Mouse (Mus musculus) T-cell, adult 2 months (primary cell): ENCODE results near the gene Slc25a4.
A peak's percentile ranks its signal among the peaks of the same experiment; 100 is the strongest.
"Not testable (repeated sequence)": the region's sequence is repeated elsewhere in the genome, so short reads cannot be mapped to it uniquely, and the experiment has no call there.

Source experiments
- DNase-seq: peaks from one replicate; pipeline ENCODE4 v3.0.0; 2022; ENCODE audit warnings: low spot score

Slc25a4 gene

GRCm38 (mm10) chr8:46210404-46211315 lies at the start of gene Slc25a4:
Slc25a4 (minus strand) TSS chr8:46211284.
- DNase-seq = peak; percentile 89

DNA sequence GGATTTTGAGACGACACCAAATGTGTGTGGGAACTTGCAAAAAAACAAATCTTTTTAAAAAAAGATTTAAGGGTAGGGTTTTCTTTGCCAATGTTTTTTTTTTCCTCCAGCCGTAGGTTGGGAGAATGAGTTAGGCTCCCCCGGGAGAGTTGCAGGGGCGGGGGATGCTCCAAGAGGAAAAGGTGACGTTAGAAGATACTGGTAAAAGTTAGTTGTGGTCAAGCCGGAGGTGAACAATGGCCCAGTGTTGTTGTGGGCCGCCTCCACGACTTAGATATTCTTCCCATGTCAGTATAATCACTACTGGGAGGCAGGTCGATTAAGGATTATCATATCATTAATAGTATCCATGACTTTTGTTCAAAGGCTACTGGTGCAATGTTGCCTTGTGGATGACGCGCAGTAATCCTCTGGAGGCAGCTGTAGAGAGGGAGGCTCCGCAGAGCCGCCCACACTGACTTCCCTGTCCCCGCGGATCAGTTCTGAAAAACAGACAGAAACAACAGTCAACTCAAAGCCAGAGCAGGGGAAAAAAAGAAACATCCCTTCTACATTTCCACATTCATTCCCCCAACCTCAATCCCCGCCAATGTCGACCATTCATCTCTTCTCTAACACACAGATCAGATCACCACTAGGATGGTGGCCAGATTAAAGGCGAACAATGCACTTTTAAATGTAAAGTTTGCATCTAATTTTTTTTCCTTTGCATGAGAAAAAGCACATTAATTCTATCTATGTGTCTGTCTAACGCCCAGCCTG lies 47.0 kb upstream of the Slc25a4 start:
- DNase-seq = no peak

DNA sequence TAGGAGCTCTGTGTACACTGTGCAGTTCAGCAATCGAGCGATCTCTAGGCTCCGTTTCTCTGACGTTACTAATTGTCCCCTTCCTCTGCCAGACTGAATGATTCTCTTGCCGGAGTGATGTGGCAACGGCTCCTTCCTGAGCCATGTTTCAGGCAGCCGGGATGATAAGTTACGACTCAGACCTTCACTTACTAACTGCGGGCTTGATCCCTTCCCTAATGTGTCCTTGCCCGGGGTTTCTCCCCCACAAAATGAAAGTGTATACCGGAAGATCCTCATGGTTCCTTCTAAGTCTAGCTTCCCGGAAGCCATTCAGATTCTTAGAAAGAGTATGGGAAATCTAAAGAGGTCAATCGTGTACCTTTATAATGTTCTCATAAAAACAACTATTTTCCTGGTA lies 41.4 kb upstream of the Slc25a4 start:
- DNase-seq = no peak

GRCm38 (mm10) chr8:46251561-46251960 lies 40.5 kb upstream of the Slc25a4 start:
- no peak for DNase-seq

GRCm38 (mm10) chr8:46246346-46246745 lies 35.3 kb upstream of the Slc25a4 start:
- no peak for DNase-seq

GRCm38 (mm10) chr8:46242946-46243345 lies 31.9 kb upstream of the Slc25a4 start:
- DNase-seq = no peak

DNA sequence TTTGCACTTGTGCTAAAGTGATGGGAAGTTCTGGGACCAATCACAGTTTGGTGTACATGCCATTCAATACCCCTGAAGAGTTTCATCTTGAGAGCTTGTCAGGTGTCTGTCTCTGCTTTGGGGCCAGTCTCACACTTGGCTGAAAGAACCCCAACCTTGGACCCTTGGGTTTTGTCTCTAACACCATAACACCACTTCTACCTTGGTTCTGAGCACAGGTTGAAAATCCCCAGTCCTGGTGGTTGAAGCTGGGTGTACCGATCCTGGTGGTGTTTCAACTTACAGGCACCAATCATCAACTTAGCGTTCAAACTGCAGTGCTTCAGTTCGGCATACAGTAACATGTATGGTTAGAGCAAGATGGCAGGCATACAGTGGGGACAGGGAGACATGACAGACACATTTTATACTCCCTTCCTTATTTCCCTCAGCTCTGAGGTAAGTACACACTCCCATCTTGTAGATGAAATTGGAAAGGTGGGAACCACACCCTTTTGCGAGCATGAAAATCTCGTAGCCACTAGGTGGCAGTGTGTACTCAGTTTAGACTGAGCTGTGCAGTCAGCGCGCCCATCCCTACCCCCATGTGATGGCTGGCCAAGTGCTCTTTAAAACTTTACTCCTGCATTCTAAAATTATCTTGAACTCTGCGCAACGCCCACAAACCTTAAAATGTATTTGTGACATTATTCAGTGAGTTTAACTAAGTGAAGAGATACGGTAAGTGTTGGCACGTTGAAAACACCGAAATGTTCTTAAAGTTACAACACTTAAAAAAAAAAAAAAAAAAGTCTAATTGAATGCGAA lies 30.7 kb upstream of the Slc25a4 start:
- DNase-seq = peak; percentile 36

GRCm38 (mm10) chr8:46236441-46237223 lies 25.5 kb upstream of the Slc25a4 start:
- DNase-seq = no peak

DNA sequence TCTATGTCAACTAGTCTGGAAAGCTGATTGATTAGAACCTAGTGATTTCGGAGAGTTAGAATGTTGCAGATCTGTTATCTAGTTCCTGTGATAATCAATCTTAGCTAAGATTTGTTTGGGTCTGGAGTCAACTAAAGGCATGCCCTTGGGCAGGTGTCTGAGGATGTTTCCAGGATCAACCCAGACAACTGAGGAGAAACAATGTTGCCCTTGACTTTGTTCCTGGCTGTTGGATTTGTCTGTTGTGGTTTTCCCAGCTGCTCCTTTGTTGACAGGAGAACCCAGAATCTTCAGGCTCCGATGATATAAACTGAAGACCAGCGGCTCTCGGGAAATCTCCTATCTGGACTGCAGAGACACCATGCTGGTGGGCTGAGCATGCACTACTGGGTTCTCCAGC lies 23.7 kb upstream of the Slc25a4 start:
- no peak for DNase-seq

GRCm38 (mm10) chr8:46232798-46233197 lies 21.7 kb upstream of the Slc25a4 start:
- no peak for DNase-seq

DNA sequence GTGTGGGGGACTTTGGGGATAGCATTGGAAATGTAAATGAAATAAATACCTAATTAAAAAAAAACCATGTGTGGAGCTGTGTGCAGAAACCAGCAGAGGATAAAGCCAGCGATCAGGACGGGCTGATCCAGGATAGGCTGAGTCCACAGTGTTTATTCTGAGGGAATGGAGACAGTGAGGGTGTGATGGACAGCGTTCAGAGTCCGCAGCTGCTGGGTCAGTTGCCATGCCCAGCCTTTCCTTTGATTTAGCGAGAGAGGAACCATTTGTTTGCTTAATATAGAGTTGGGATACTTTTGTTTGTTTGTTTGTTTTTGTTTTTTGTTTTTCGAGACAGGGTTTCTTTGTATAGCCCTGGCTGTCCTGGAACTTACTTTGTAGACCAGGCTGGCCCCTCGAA lies 20.9 kb upstream of the Slc25a4 start:
- DNase-seq = not testable (repeated sequence)

GRCm38 (mm10) chr8:46226622-46227021 lies 15.5 kb upstream of the Slc25a4 start:
- DNase-seq = no peak

DNA sequence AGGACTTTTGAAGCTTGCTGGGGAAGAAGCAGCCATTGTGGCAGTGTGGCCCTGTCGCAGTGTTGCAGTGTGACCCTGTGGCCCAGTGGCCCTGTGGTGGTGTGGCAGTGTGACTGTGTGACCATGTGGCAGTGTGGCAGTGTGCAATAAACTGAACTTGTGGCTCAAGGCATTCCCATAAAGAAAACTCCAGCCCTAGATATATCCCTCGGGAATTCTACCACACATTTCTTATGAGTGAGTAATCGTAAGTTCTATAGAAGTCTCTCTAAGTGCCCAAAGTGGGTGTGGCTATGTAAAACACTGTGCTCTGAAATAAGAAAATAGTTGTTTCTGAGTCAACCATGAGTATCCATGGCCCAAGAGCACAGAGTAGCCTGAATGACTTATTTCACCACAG lies 14.4 kb upstream of the Slc25a4 start:
- no peak for DNase-seq

GRCm38 (mm10) chr8:46220566-46220965 lies 9.5 kb upstream of the Slc25a4 start:
- DNase-seq = no peak

GRCm38 (mm10) chr8:46216838-46217237 lies 5.8 kb upstream of the Slc25a4 start:
- no peak for DNase-seq

DNA sequence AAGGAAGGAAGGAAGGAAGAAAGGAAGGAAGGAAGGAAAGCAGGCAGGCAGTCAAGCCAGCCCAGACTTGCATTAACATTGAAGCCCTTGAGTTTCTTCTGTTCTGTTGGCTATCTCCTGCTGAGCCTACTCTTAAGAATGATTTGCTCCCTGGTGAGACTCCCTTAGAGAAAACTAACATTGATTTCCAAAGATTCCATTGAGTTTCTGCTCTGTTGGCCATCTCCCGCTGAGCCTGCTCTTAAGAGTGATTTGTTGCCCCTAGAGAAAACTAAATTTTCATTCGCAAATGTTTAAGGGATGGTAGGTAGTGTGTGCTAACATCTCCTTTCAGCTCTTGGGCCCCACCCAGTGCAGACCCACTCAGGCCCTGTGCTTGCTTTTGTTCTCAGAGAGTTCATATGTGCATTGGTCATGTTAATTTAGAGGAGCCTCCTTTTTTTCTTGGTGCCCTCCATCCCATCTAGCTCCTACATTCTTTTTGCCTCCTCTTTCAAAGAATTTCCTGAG lies 2.9 kb upstream of the Slc25a4 start:
- no peak for DNase-seq

GRCm38 (mm10) chr8:46212194-46212593 lies 1.1 kb upstream of the Slc25a4 start:
- no peak for DNase-seq

DNA sequence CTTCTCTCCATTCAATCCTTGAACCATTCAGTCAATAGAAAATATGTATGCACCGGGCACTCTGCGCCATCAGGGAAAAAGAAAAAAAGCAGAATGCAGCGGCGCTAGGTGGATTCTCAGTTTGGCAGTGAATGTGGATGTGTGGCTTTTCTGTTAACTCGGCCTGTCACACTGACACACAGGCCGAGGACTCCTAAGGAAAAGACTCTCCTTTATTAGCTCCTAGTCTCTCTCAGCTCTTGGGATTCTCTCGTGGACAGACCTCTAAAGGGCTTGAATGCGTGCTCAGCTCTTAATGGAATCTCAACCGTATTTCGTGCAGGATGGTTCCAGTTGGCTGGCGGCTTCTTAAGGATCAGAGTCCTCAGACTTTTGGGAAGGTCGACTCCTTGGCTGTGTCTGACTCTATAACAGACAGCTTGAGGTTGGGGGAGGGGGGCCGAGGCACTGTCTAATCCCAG lies 557 bp upstream of the Slc25a4 start:
- DNase-seq = no peak

DNA sequence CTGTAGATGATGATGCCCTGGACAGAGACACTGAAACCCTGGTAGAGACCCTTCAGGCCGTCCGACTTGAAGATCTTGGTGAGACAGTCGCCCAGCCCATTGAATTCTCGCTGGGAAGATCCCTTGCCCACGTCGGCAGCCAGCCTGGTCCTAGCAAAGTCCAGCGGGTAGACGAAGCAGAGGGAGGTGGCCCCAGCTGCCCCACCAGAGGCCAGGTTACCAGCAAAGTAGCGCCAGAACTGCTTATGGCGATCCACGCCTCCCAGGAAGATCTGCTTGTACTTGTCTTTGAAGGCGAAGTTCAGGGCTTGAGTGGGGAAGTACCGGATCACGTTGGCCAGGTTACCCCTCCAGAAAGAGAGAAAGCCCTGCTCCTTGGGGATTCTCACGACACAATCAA lies 2.0 kb downstream of the Slc25a4 start:
- DNase-seq = no peak

GRCm38 (mm10) chr8:46208354-46208753 lies 2.7 kb downstream of the Slc25a4 start:
- DNase-seq = no peak

GRCm38 (mm10) chr8:46206107-46206506 lies 5.0 kb downstream of the Slc25a4 start:
- DNase-seq = no peak
